Mouse (Mus musculus): ENCODE results near the gene Tmem256. TPM values are rescaled to one million over a fixed set of nuclear protein-coding genes. Genes with fewer than 3 reads are reported as not detected.

The Tmem256 gene
- total and polyA plus RNA-seq, 3 experiments = 185 to 327 (median 206) TPM

DNA sequence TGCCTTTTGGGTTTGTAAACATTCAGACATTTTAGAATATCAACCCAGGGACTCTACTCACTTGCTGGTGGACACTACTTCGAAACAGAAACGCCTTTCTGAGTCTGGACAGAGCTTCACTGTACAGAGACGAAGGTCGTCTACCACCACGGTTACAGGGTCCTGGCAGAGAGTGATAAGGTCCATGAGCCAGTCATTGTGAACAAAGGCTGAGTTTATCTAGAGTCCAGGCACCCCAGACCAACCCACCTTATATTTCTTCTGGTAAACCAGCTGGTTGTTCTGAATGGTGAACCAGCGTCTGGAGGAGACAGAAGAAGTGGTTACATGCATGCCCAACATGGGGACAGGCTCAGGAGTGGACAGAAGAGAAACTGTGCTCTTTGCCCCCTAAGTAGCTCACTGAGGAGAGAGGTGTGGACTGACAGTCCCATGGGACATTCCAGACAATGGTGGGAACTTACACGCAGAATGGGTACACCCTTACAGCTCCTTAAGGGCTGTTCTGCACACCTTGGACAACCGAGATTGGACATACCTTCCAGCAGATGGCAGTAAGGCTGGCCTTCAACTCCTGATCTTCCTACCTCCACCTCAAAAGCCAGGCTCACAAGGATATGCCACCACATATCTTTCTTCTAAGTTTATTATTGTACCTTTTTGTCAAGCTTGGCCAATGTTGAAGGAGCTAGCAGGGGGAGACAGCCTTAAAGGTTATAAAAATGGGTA, 48.8 kb downstream of the Tmem256 start:
- TF ChIP-seq IRF4 (IDR thresholded peaks at IDR 0.05; ENCODE audit: low read depth, low read length) = no peak
- no peak for TF ChIP-seq TCF12 (IDR thresholded peaks at IDR 0.05; ENCODE audit: low read depth, low read length)
- TF ChIP-seq MYC (IDR thresholded peaks at IDR 0.05; ENCODE audit: low read depth, low read length) = no peak
- TF ChIP-seq CHD1 (IDR thresholded peaks at IDR 0.05; ENCODE audit: low read depth, low read length) = no peak
- no peak for TF ChIP-seq ZMIZ1 (IDR thresholded peaks at IDR 0.05; ENCODE audit: low read depth, low read length)
- no peak for TF ChIP-seq USF1 (IDR thresholded peaks at IDR 0.05; ENCODE audit: low read depth, low read length)
- no peak for TF ChIP-seq E2F4 (IDR thresholded peaks at IDR 0.05; ENCODE audit: insufficient replicate concordance, low read depth, low read length)
- no peak for TF ChIP-seq ZNF384 (IDR thresholded peaks at IDR 0.05; ENCODE audit: low read depth, low read length)
- TF ChIP-seq CHD2 (IDR thresholded peaks at IDR 0.05; ENCODE audit: low read length) = no peak
- no peak for TF ChIP-seq MAX (IDR thresholded peaks at IDR 0.05; ENCODE audit: low read length)
- TF ChIP-seq JUND (conservative IDR thresholded peaks at IDR 0.05; ENCODE audit: low read depth, low read length) = no peak
- no peak for TF ChIP-seq UBTF (IDR thresholded peaks at IDR 0.05; ENCODE audit: low read depth, low read length)
- no peak for TF ChIP-seq SIN3A (IDR thresholded peaks at IDR 0.05; ENCODE audit: low read length)
- TF ChIP-seq BHLHE40 (IDR thresholded peaks at IDR 0.05; ENCODE audit: low read depth, low read length) = no peak
- TF ChIP-seq SMC3 (IDR thresholded peaks at IDR 0.05; ENCODE audit: low read depth, low read length) = peak; percentile 66
- TF ChIP-seq HCFC1 (IDR thresholded peaks at IDR 0.05; ENCODE audit: low read depth, low read length) = no peak
- TF ChIP-seq KAT2A (IDR thresholded peaks at IDR 0.05; ENCODE audit: insufficient replicate concordance, low read length) = no peak
- peak; percentile 44 for TF ChIP-seq RAD21 (IDR thresholded peaks at IDR 0.05; ENCODE audit: low read depth, low read length)
- TF ChIP-seq MAFK (IDR thresholded peaks at IDR 0.05; ENCODE audit: insufficient replicate concordance, low read length) = no peak
- TF ChIP-seq NELFE (IDR thresholded peaks at IDR 0.05; ENCODE audit: low read depth, low read length) = no peak
- TF ChIP-seq ZC3H11A (IDR thresholded peaks at IDR 0.05; ENCODE audit: low read depth, low read length) = no peak
- peak in 1 of 2 experiments; percentile 64; a peak in 2 of 4 replicates for TF ChIP-seq CTCF (conservative IDR thresholded peaks at IDR 0.05 in 1 of 2, IDR thresholded peaks at IDR 0.05 in 1 of 2; ENCODE audit: low read depth in 2 of 2, low read length in 2 of 2)
- TF ChIP-seq ETS1 (conservative IDR thresholded peaks at IDR 0.05; ENCODE audit: low read depth, low read length) = no peak
- TF ChIP-seq TBP (conservative IDR thresholded peaks at IDR 0.05; ENCODE audit: low read depth, low read length) = no peak
- TF ChIP-seq GABPA (IDR thresholded peaks at IDR 0.05; ENCODE audit: insufficient replicate concordance, low read depth, low read length) = no peak
- no peak for TF ChIP-seq USF2 (conservative IDR thresholded peaks at IDR 0.05; ENCODE audit: low read depth, low read length)
- no peak for TF ChIP-seq EP300 (IDR thresholded peaks at IDR 0.05; ENCODE audit: low read length)
- no peak overlapping the region for H3K27ac ChIP-seq (ENCODE audit: insufficient read depth, low read depth)
- H3K4me1 ChIP-seq (ENCODE audit: control insufficient read depth in 1 of 2, insufficient read depth in 2 of 2) = peaks cover 0 to 4% of the 10 kb centered on the region in 2 experiments; a peak in 2 of 4 replicates
- no peaks in the 10 kb centered on the region for H3K27me3 ChIP-seq (replicated peaks)
- no peak for DNase-seq (ENCODE audit: extremely low read depth)
- H3K36me3 ChIP-seq (replicated peaks in 1 of 2; ENCODE audit: control insufficient read depth in 1 of 2, insufficient read depth in 1 of 2, low read length in 1 of 2) = peaks cover 23 to 96% of the 10 kb centered on the region in 2 experiments
- peaks cover 10% of the 10 kb centered on the region for H3K9me3 ChIP-seq (replicated peaks; ENCODE audit: low read length)
- H3K4me2 ChIP-seq (ENCODE audit: insufficient read depth, low read depth, poor library complexity, severe bottlenecking) = no peak overlapping the region
- in situ Hi-C loops (cut with MboI; ENCODE audit: low pct_ligation_motif_present, low pct_unique_long_range_greater_than_20kb, low sequenced_read_pairs) (no loop called here), dilution Hi-C loops (cut with MboI; ENCODE audit: extremely low pct_ligation_motif_present, extremely low pct_unique_long_range_greater_than_20kb, low sequenced_read_pairs) (no loop called here)
- H3K79me2 ChIP-seq (replicated peaks; ENCODE audit: control insufficient read depth, extremely low read depth, insufficient read depth, poor library complexity, severe bottlenecking) = no peaks in the 10 kb centered on the region
- no peak overlapping the region for H3K9ac ChIP-seq (ENCODE audit: insufficient read depth, low read depth)
- H3K4me3 ChIP-seq (replicated peaks in 1 of 3; ENCODE audit: low read depth in 2 of 3, low read length in 2 of 3, poor library complexity in 1 of 3) = no peak overlapping the region

Other genes starting within 250 kb of the Tmem256 start
Only the 20 nearest of the 42 such genes appear.
- gene Polr2a, start 79.9 kb upstream of the Tmem256 start, total RNA-seq (2012; rRNA removed) = 44.5 and 45.0 TPM in 2 replicates
- gene Polr2a, start 79.9 kb upstream of the Tmem256 start, total RNA-seq (2014; rRNA removed) = 10.3 and 14.8 TPM in 2 replicates
- gene Polr2a, start 79.9 kb upstream of the Tmem256 start, polyA plus RNA-seq (2012; ENCODE audit: insufficient read length, low read depth) = 137 and 162 TPM in 2 replicates
- not detected in 2 replicates for gene Slc35g3, start 76.5 kb upstream of the Tmem256 start, total RNA-seq (2012; rRNA removed)
- gene Slc35g3, start 76.5 kb upstream of the Tmem256 start, total RNA-seq (2014; rRNA removed) = not detected in 2 replicates
- gene Slc35g3, start 76.5 kb upstream of the Tmem256 start, polyA plus RNA-seq (2012; ENCODE audit: insufficient read length, low read depth) = not detected in 2 replicates
- 3.4 TPM in 2 replicates for gene Zbtb4, start 72.6 kb upstream of the Tmem256 start, total RNA-seq (2012; rRNA removed)
- 0.75 and 0.77 TPM in 2 replicates for gene Zbtb4, start 72.6 kb upstream of the Tmem256 start, total RNA-seq (2014; rRNA removed)
- 2.3 and 3.0 TPM in 2 replicates for gene Zbtb4, start 72.6 kb upstream of the Tmem256 start, polyA plus RNA-seq (2012; ENCODE audit: insufficient read length, low read depth)
- 2.1 and 2.2 TPM in 2 replicates for gene Chrnb1, start 42.6 kb upstream of the Tmem256 start, total RNA-seq (2012; rRNA removed)
- gene Chrnb1, start 42.6 kb upstream of the Tmem256 start, total RNA-seq (2014; rRNA removed) = 1.9 TPM in 2 replicates
- gene Chrnb1, start 42.6 kb upstream of the Tmem256 start, polyA plus RNA-seq (2012; ENCODE audit: insufficient read length, low read depth) = 5.9 and 6.6 TPM in 2 replicates
- gene Fgf11, start 36.7 kb upstream of the Tmem256 start, total RNA-seq (2012; rRNA removed) = 0.92 and 0.93 TPM in 2 replicates
- 1.6 and 1.8 TPM in 2 replicates for gene Fgf11, start 36.7 kb upstream of the Tmem256 start, total RNA-seq (2014; rRNA removed)
- 3.7 and 3.9 TPM in 2 replicates for gene Fgf11, start 36.7 kb upstream of the Tmem256 start, polyA plus RNA-seq (2012; ENCODE audit: insufficient read length, low read depth)
- gene Tmem102, start 32.9 kb upstream of the Tmem256 start, total RNA-seq (2012; rRNA removed) = 0.08 TPM in 2 replicates
- not detected in 2 replicates for gene Tmem102, start 32.9 kb upstream of the Tmem256 start, total RNA-seq (2014; rRNA removed)
- gene Tmem102, start 32.9 kb upstream of the Tmem256 start, polyA plus RNA-seq (2012; ENCODE audit: insufficient read length, low read depth) = 0.16 TPM in 1 of 2 replicates, not detected in the other
- not detected in 2 replicates for gene Gm39566, start 23.2 kb upstream of the Tmem256 start, total RNA-seq (2012; rRNA removed)
- gene Gm39566, start 23.2 kb upstream of the Tmem256 start, total RNA-seq (2014; rRNA removed) = not detected in 2 replicates
- gene Gm39566, start 23.2 kb upstream of the Tmem256 start, polyA plus RNA-seq (2012; ENCODE audit: insufficient read length, low read depth) = not detected in 2 replicates
- not detected in 2 replicates for gene Spem2, start 20.0 kb upstream of the Tmem256 start, total RNA-seq (2012; rRNA removed)
- not detected in 2 replicates for gene Spem2, start 20.0 kb upstream of the Tmem256 start, total RNA-seq (2014; rRNA removed)
- gene Spem2, start 20.0 kb upstream of the Tmem256 start, polyA plus RNA-seq (2012; ENCODE audit: insufficient read length, low read depth) = not detected in 2 replicates
- not detected in 2 replicates for gene Spem1, start 16.3 kb upstream of the Tmem256 start, total RNA-seq (2012; rRNA removed)
- not detected in 2 replicates for gene Spem1, start 16.3 kb upstream of the Tmem256 start, total RNA-seq (2014; rRNA removed)
- not detected in 2 replicates for gene Spem1, start 16.3 kb upstream of the Tmem256 start, polyA plus RNA-seq (2012; ENCODE audit: insufficient read length, low read depth)
- gene Nlgn2, start 730 bp upstream of the Tmem256 start, total RNA-seq (2012; rRNA removed) = 0.55 and 1.3 TPM in 2 replicates
- 0.20 and 0.95 TPM in 2 replicates for gene Nlgn2, start 730 bp upstream of the Tmem256 start, total RNA-seq (2014; rRNA removed)
- gene Nlgn2, start 730 bp upstream of the Tmem256 start, polyA plus RNA-seq (2012; ENCODE audit: insufficient read length, low read depth) = 1.1 and 1.2 TPM in 2 replicates
- gene Plscr3, start 7.9 kb downstream of the Tmem256 start, total RNA-seq (2012; rRNA removed) = 2.4 and 2.9 TPM in 2 replicates
- gene Plscr3, start 7.9 kb downstream of the Tmem256 start, total RNA-seq (2014; rRNA removed) = 2.0 and 2.5 TPM in 2 replicates
- 12.5 and 15.3 TPM in 2 replicates for gene Plscr3, start 7.9 kb downstream of the Tmem256 start, polyA plus RNA-seq (2012; ENCODE audit: insufficient read length, low read depth)
- gene Tnk1, start 20.2 kb downstream of the Tmem256 start, total RNA-seq (2012; rRNA removed) = 0.13 TPM in 1 of 2 replicates, not detected in the other
- gene Tnk1, start 20.2 kb downstream of the Tmem256 start, total RNA-seq (2014; rRNA removed) = not detected in 2 replicates
- 0.22 and 0.30 TPM in 2 replicates for gene Tnk1, start 20.2 kb downstream of the Tmem256 start, polyA plus RNA-seq (2012; ENCODE audit: insufficient read length, low read depth)
- gene Tmem95, start 39.5 kb downstream of the Tmem256 start, total RNA-seq (2012; rRNA removed) = not detected in 2 replicates
- gene Tmem95, start 39.5 kb downstream of the Tmem256 start, total RNA-seq (2014; rRNA removed) = not detected in 2 replicates
- gene Tmem95, start 39.5 kb downstream of the Tmem256 start, polyA plus RNA-seq (2012; ENCODE audit: insufficient read length, low read depth) = not detected in 2 replicates
- gene Kctd11, start 42.9 kb downstream of the Tmem256 start, total RNA-seq (2012; rRNA removed) = 3.3 and 3.9 TPM in 2 replicates
- gene Kctd11, start 42.9 kb downstream of the Tmem256 start, total RNA-seq (2014; rRNA removed) = 1.3 and 1.8 TPM in 2 replicates
- gene Kctd11, start 42.9 kb downstream of the Tmem256 start, polyA plus RNA-seq (2012; ENCODE audit: insufficient read length, low read depth) = 1.5 and 2.1 TPM in 2 replicates
- 38.9 and 39.6 TPM in 2 replicates for gene Acap1, start 57.0 kb downstream of the Tmem256 start, total RNA-seq (2012; rRNA removed)
- 58.2 and 66.2 TPM in 2 replicates for gene Acap1, start 57.0 kb downstream of the Tmem256 start, total RNA-seq (2014; rRNA removed)
- 66.7 and 70.9 TPM in 2 replicates for gene Acap1, start 57.0 kb downstream of the Tmem256 start, polyA plus RNA-seq (2012; ENCODE audit: insufficient read length, low read depth)
- 0.34 and 0.59 TPM in 2 replicates for gene 2810408A11Rik, start 62.5 kb downstream of the Tmem256 start, total RNA-seq (2012; rRNA removed)
- gene 2810408A11Rik, start 62.5 kb downstream of the Tmem256 start, total RNA-seq (2014; rRNA removed) = 0.35 and 0.86 TPM in 2 replicates
- 0.33 and 0.41 TPM in 2 replicates for gene 2810408A11Rik, start 62.5 kb downstream of the Tmem256 start, polyA plus RNA-seq (2012; ENCODE audit: insufficient read length, low read depth)
- 51.0 and 56.1 TPM in 2 replicates for gene Neurl4, start 62.6 kb downstream of the Tmem256 start, total RNA-seq (2012; rRNA removed)
- gene Neurl4, start 62.6 kb downstream of the Tmem256 start, total RNA-seq (2014; rRNA removed) = 21.4 and 22.9 TPM in 2 replicates
- 40.1 and 46.2 TPM in 2 replicates for gene Neurl4, start 62.6 kb downstream of the Tmem256 start, polyA plus RNA-seq (2012; ENCODE audit: insufficient read length, low read depth)
- gene Gps2, start 75.4 kb downstream of the Tmem256 start, total RNA-seq (2012; rRNA removed) = 29.4 and 35.9 TPM in 2 replicates
- 25.0 and 27.4 TPM in 2 replicates for gene Gps2, start 75.4 kb downstream of the Tmem256 start, total RNA-seq (2014; rRNA removed)
- 69.2 and 73.6 TPM in 2 replicates for gene Gps2, start 75.4 kb downstream of the Tmem256 start, polyA plus RNA-seq (2012; ENCODE audit: insufficient read length, low read depth)
- gene Eif5a, start 83.4 kb downstream of the Tmem256 start, total RNA-seq (2012; rRNA removed) = 1,419 and 1,651 TPM in 2 replicates
- 2,535 and 2,729 TPM in 2 replicates for gene Eif5a, start 83.4 kb downstream of the Tmem256 start, total RNA-seq (2014; rRNA removed)
- gene Eif5a, start 83.4 kb downstream of the Tmem256 start, polyA plus RNA-seq (2012; ENCODE audit: insufficient read length, low read depth) = 3,314 and 3,421 TPM in 2 replicates
- 0.25 TPM in 1 of 2 replicates, not detected in the other for gene Ybx2, start 97.3 kb downstream of the Tmem256 start, total RNA-seq (2012; rRNA removed)
- not detected in 2 replicates for gene Ybx2, start 97.3 kb downstream of the Tmem256 start, total RNA-seq (2014; rRNA removed)
- 0.39 TPM in 1 of 2 replicates, not detected in the other for gene Ybx2, start 97.3 kb downstream of the Tmem256 start, polyA plus RNA-seq (2012; ENCODE audit: insufficient read length, low read depth)

All from CH12.LX (cell line).